Comparison of ENCODE assay signal across 13 mouse cellular contexts in genomic region chr4:82196024-82196647, GRCm38 (mm10).
DNase-seq lines count a peak whose midpoint lies in the region; ATAC-seq and TF ChIP-seq lines count a peak whose summit lies in the region.
"Had no signal": no experiment of that assay in that cellular context is flagged by ENCODE, and none has a peak within 500 bp of the region (broad histone marks: within the 10 kb centered on the region; RNA-seq: fewer than 3 reads in every experiment).

No protein-coding gene starts in this region.

- H3K27ac ChIP-seq in kidney, adult 2 months (ENCODE audit: insufficient read depth, low read depth, low read length) = no peak overlapping the region
- peak overlapping the region; percentile 10; the same call in 1 of the 2 replicates for H3K27ac ChIP-seq in embryonic fibroblast, embryonic 13.5 days (ENCODE audit: insufficient read depth, low read length)
- H3K27ac ChIP-seq in forebrain, embryonic 11.5 days (ENCODE audit: low read depth, low read length) = no peak overlapping the region
- H3K27ac ChIP-seq: liver, embryonic 15.5 days; stomach, embryonic 15.5 days had no signal

- 53% methylated on average over 6 of the region's 6 CpGs for WGBS in kidney, adult 2 months
- 81% methylated on average over 6 of the region's 6 CpGs for WGBS in forebrain, embryonic 11.5 days

- H3K4me3 ChIP-seq in kidney, adult 2 months (ENCODE audit: insufficient read depth, low read depth, low read length) = no peak overlapping the region
- no peak overlapping the region for H3K4me3 ChIP-seq in embryonic fibroblast, embryonic 13.5 days (ENCODE audit: insufficient read depth, low read length)
- H3K4me3 ChIP-seq in forebrain, embryonic 11.5 days (ENCODE audit: low read depth, low read length) = no peak overlapping the region
- H3K4me3 ChIP-seq: liver, embryonic 15.5 days; stomach, embryonic 15.5 days had no signal

- intact Hi-C loops in heart, postnatal 36 days (cut with DNase I) = no loop called here

- ATAC-seq in forebrain, embryonic 11.5 days (replicated peaks; ENCODE audit: low FRiP score) = no peak
- ATAC-seq: activated CD4-positive, CD25-positive, alpha-beta regulatory T cell, adult 4 months had no signal

- no peak for TF ChIP-seq CTCF in kidney, adult 2 months (conservative IDR thresholded peaks at IDR 0.05; ENCODE audit: insufficient read depth, insufficient read length, low read depth, low read length)
- TF ChIP-seq CTCF in embryonic fibroblast, embryonic 13.5 days (IDR thresholded peaks at IDR 0.05; ENCODE audit: borderline replicate concordance, insufficient read depth, low read length) = no peak

- H3K4me2 ChIP-seq in forebrain, embryonic 11.5 days (ENCODE audit: low read depth, low read length, severe bottlenecking) = no peak overlapping the region
- H3K4me2 ChIP-seq: liver, embryonic 15.5 days; stomach, embryonic 15.5 days had no signal

- no peaks in the 10 kb centered on the region for H3K9me3 ChIP-seq in forebrain, embryonic 11.5 days (ENCODE audit: control insufficient read depth, low read length)
- H3K9me3 ChIP-seq: liver, embryonic 15.5 days; stomach, embryonic 15.5 days had no signal

- no peaks in the 10 kb centered on the region for H3K36me3 ChIP-seq in kidney, adult 2 months (ENCODE audit: control insufficient read depth, insufficient read depth, low read length)
- H3K36me3 ChIP-seq in forebrain, embryonic 11.5 days (ENCODE audit: control insufficient read depth, insufficient read depth, low read length) = no peaks in the 10 kb centered on the region
- H3K36me3 ChIP-seq: liver, embryonic 15.5 days; stomach, embryonic 15.5 days had no signal

- H3K9ac ChIP-seq in forebrain, embryonic 11.5 days (ENCODE audit: low read length) = no peak overlapping the region
- H3K9ac ChIP-seq: liver, embryonic 15.5 days; stomach, embryonic 15.5 days had no signal

- no peaks in the 10 kb centered on the region for H3K27me3 ChIP-seq in kidney, adult 2 months (replicated peaks; ENCODE audit: control insufficient read depth, insufficient read depth, low read length)
- no peaks in the 10 kb centered on the region for H3K27me3 ChIP-seq in forebrain, embryonic 11.5 days (ENCODE audit: control insufficient read depth, insufficient read depth, low read length)
- H3K27me3 ChIP-seq: liver, embryonic 15.5 days; stomach, embryonic 15.5 days had no signal

- TF ChIP-seq POLR2A in kidney, adult 2 months (IDR thresholded peaks at IDR 0.05; ENCODE audit: low read depth, low read length) = no peak
- TF ChIP-seq POLR2A in embryonic fibroblast, embryonic 13.5 days (IDR thresholded peaks at IDR 0.05; ENCODE audit: low read depth, low read length) = no peak

- H3K4me1 ChIP-seq in kidney, adult 2 months (ENCODE audit: control insufficient read depth, insufficient read depth, low read length) = no peaks in the 10 kb centered on the region
- peaks cover 9% of the 10 kb centered on the region for H3K4me1 ChIP-seq in embryonic fibroblast, embryonic 13.5 days (ENCODE audit: control insufficient read depth, insufficient read depth, low read length)
- no peaks in the 10 kb centered on the region for H3K4me1 ChIP-seq in forebrain, embryonic 11.5 days (replicated peaks; ENCODE audit: control insufficient read depth, insufficient read depth, low read length)
- H3K4me1 ChIP-seq: liver, embryonic 15.5 days had no signal

- peak; percentile 69 for DNase-seq in heart, adult 11 months
- no peak for DNase-seq in heart, postnatal 36 days
- peak; percentile 11 for DNase-seq in kidney, postnatal 10 days
- no peak for DNase-seq in kidney, adult 2 months
- peak; percentile 76 for DNase-seq in mesoderm, embryonic 11.5 days (ENCODE audit: low read depth, low spot score)
- no peak for DNase-seq in forebrain, embryonic 11.5 days (ENCODE audit: low spot score)
- DNase-seq in cerebellum, adult 9-11 months = no peak
- DNase-seq: cerebellum, adult 2 months; thymus, postnatal 36 days had no signal

Comparison
In these comparisons a context has a peak if more than half of its experiments do, and no peak if none do; other contexts are left out.
1. DNase-seq: peak in heart, adult 11 months (single experiment), kidney, postnatal 10 days (single experiment) and mesoderm, embryonic 11.5 days (single experiment); none in heart, postnatal 36 days (0 of 2), kidney, adult 2 months (single experiment), forebrain, embryonic 11.5 days (single experiment) and cerebellum, adult 9-11 months (single experiment).